Mouse (Mus musculus): Measurements from ENCODE around the gene Dnah8. TPM values are rescaled to one million over a fixed set of nuclear protein-coding genes. Genes with fewer than 3 reads are reported as not detected.

Dnah8 gene
- polyA plus RNA-seq, 1 experiment from 2014 or later: 0.82 TPM

DNA sequence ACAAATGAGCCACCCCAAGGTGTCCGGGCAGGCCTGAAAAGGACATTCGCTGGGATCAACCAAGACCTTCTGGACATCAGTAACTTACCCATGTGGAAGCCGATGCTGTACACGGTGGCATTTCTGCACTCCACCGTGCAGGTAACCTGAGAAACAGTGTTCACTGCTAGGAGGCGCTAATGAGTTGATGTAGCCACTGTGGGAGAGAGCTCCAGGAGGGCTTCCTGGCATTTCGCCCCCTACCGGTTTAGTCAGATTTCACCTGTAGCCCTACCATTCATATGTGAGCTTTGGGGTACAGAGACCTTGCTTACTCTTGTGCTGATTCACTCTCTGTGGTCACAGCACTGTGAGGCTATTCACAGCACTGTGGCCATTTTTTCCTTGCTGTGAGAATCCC lies 195.0 kb downstream of the Dnah8 start:
- no peaks in the 10 kb centered on the region for H3K4me1 ChIP-seq (replicated peaks)
- no peak overlapping the region for H3K4me2 ChIP-seq (replicated peaks)
- no peaks in the 10 kb centered on the region for H3K9me3 ChIP-seq
- 95% methylated on average over 8 of the region's 8 CpGs for WGBS
- H3K4me3 ChIP-seq (replicated peaks): no peak overlapping the region
- H3K27me3 ChIP-seq (replicated peaks): no peaks in the 10 kb centered on the region
- no peaks in the 10 kb centered on the region for H3K36me3 ChIP-seq
- H3K9ac ChIP-seq: no peak overlapping the region
- no peak for ATAC-seq
- H3K27ac ChIP-seq: no peak overlapping the region

DNA sequence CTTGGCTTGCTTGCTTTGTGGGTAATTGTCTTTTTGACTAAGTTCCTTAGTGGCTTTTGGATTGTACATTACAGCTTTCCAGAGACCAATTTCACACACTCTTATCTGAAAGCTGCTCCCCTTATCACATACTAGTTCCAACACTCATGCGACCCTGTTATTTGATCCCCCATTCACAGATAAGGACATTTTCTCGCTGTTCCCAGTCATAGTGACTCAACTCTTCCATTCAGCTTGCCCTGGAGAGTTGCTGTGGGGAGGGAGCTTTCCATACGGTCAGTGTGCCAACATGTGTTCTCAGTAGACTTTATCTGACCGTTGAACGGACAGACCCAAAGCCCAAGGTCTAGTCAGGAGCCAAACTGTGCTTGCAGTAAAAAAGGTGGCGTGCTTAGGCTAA lies 197.0 kb downstream of the Dnah8 start:
- no peaks in the 10 kb centered on the region for H3K9me3 ChIP-seq
- no peaks in the 10 kb centered on the region for H3K36me3 ChIP-seq
- H3K27me3 ChIP-seq (replicated peaks): no peaks in the 10 kb centered on the region
- no peak overlapping the region for H3K27ac ChIP-seq
- no peak for ATAC-seq
- H3K4me2 ChIP-seq (replicated peaks): no peak overlapping the region
- no peak overlapping the region for H3K9ac ChIP-seq
- H3K4me3 ChIP-seq (replicated peaks): no peak overlapping the region
- 52% methylated on average over 6 of the region's 6 CpGs for WGBS
- no peaks in the 10 kb centered on the region for H3K4me1 ChIP-seq (replicated peaks)

DNA sequence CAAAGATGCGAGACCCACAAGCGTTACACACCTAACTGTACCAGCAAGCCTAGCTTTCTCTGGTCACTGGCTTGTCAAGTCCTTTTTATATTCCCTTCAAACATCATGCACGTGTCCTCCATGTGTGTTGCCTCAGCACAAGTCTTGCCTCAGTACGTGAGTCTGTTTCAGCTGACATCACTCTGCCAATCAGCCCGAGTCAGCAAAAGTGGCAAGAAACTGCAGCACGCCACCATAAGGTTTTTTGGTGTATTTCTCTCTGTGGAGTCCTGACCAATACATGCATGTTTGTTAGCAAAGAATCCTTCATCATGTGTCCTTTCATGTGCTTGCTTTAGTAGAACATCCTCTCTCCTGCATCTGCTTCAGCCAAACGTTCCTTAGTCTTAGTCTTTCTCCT lies 200.3 kb downstream of the Dnah8 start:
- ATAC-seq: no peak
- Histone ChIP-seq H3K27ac (no peak overlapping the region), H3K4me2 (replicated peaks) (no peak overlapping the region), H3K27me3 (replicated peaks) (no peaks in the 10 kb centered on the region), H3K4me3 (replicated peaks) (no peak overlapping the region), H3K4me1 (replicated peaks) (no peaks in the 10 kb centered on the region), H3K36me3 (no peaks in the 10 kb centered on the region), H3K9me3 (no peaks in the 10 kb centered on the region), H3K9ac (no peak overlapping the region)
- 84% methylated on average over 7 of the region's 7 CpGs for WGBS

DNA sequence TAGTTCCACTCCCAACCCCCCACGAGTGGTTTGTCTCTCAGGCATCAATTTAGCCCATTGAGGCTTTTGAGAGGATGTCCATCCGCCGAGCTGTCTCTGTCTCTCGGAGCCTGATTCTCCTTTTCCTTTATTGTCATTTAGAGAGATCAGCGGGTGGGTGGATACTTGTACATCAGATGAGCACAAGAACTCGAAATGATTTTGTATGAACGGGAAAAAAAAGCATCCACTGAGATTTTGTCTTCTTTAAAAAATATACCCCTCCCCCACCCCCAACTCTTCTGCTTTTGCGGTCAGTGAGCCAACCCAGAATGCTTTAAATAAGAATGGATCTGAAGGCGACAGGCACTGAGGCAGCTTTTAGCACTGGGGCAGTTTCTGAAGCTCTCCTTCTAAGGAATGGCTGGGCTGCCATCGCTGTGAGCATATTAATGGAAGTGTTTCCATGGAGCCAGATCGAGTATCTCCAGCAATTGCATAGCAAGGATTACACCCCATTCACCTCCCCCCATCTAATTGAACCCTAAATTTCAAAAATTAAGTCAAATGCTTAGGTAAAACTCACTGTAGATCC lies 201.7 kb downstream of the Dnah8 start:
- H3K27ac ChIP-seq: no peak overlapping the region
- H3K36me3 ChIP-seq: no peaks in the 10 kb centered on the region
- WGBS: 67% methylated on average over 11 of the region's 11 CpGs
- no peak for ATAC-seq
- H3K9ac ChIP-seq: no peak overlapping the region
- no peak overlapping the region for H3K4me2 ChIP-seq (replicated peaks)
- H3K9me3 ChIP-seq: no peaks in the 10 kb centered on the region
- no peaks in the 10 kb centered on the region for H3K4me1 ChIP-seq (replicated peaks)
- no peaks in the 10 kb centered on the region for H3K27me3 ChIP-seq (replicated peaks)
- H3K4me3 ChIP-seq (replicated peaks): no peak overlapping the region

DNA sequence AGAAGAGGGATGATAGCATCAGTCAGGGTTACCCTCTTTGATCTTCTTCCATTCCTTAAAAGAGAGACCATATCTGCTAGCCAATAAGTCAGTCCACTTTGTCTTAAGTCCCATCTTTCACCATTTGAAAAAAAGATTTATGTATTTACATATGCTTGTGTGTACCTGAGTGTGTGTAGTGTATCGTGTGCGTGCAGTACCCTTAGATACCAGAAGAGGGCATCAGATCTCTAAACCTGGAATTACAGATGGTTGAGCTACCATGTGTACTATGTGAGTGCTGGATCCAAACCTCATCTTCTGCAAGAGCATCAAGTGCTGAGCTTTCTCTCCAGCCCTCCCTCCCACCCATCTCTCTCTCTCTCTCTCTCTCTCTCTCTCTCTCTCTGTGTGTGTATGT lies 207.0 kb downstream of the Dnah8 start:
- Histone ChIP-seq H3K9ac (no peak overlapping the region), H3K4me3 (replicated peaks) (no peak overlapping the region), H3K9me3 (no peaks in the 10 kb centered on the region), H3K4me1 (replicated peaks) (no peaks in the 10 kb centered on the region), H3K36me3 (no peaks in the 10 kb centered on the region), H3K27me3 (replicated peaks) (no peaks in the 10 kb centered on the region), H3K4me2 (replicated peaks) (no peak overlapping the region), H3K27ac (no peak overlapping the region)
- 99% methylated on average over 2 of the region's 2 CpGs for WGBS
- no peak for ATAC-seq

DNA sequence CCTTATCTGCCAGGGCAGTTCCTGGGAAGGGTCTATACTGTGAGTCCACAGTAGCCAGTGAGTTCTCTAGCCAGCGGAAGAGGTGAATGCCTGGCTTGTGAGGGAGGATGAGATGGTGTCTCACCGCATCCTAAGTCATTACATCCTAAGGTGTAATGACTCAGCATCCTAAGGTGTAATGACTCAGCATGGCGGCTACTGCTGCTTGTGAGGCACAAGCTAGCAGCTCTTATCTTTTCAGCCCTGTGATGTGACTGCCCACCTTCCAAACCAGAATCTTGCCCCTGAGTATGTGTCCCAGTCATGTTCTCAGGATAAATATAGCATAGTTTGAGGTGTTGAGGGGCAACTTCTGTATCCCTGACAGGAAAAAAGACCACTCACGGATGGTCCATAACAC lies 211.3 kb downstream of the Dnah8 start:
- no peak overlapping the region for H3K27ac ChIP-seq
- no peak for ATAC-seq
- no peaks in the 10 kb centered on the region for H3K27me3 ChIP-seq (replicated peaks)
- H3K4me2 ChIP-seq (replicated peaks): no peak overlapping the region
- 80% methylated on average over 4 of the region's 4 CpGs for WGBS
- no peaks in the 10 kb centered on the region for H3K4me1 ChIP-seq (replicated peaks)
- no peak overlapping the region for H3K9ac ChIP-seq
- H3K36me3 ChIP-seq: no peaks in the 10 kb centered on the region
- H3K4me3 ChIP-seq (replicated peaks): no peak overlapping the region
- no peaks in the 10 kb centered on the region for H3K9me3 ChIP-seq

DNA sequence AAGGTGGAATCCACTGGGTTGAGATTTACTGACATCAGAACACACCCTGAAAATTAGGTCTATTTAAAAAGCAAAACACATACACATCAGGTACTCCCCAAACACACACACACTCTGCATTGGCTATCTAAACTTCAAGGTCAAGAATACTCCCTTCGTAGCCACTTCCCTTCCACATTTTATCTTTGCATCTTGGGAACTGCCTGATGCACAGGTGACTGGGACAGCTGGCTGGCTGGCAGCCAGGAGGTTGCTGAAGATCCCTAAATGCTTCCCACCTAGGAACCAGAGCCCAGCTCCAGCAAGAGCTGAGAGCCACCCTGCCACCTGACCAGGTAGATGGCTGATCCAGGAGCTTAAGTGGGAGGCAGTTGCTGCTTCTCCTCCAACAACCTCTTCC lies 212.9 kb downstream of the Dnah8 start:
- no peak for ATAC-seq
- Histone ChIP-seq H3K4me2 (replicated peaks) (no peak overlapping the region), H3K27me3 (replicated peaks) (no peaks in the 10 kb centered on the region), H3K4me1 (replicated peaks) (no peaks in the 10 kb centered on the region), H3K4me3 (replicated peaks) (no peak overlapping the region), H3K36me3 (no peaks in the 10 kb centered on the region), H3K27ac (no peak overlapping the region), H3K9me3 (no peaks in the 10 kb centered on the region), H3K9ac (no peak overlapping the region)
- 73% methylated on average over 1 of the region's 1 CpGs for WGBS

DNA sequence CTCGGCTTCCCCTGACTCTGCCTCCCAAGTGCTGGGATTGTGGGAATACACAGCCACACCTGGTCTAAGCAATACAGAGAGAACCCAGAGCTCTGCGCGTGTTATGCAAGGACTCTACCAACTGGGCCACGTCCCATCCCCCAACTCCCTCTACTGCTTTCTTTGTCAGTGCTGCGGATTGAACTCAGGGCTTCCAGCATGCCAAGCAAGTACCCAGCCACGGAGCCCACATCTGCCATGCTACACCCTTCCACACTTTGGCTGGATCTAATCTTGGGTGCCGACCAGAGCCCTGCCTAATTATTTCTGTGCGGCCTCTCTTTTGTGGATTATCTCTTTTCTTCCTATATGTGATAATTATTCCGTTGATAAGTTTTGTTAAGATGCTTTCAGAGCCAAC lies 215.9 kb downstream of the Dnah8 start:
- no peaks in the 10 kb centered on the region for H3K9me3 ChIP-seq
- 81% methylated on average over 9 of the region's 9 CpGs for WGBS
- H3K4me2 ChIP-seq (replicated peaks): no peak overlapping the region
- no peaks in the 10 kb centered on the region for H3K27me3 ChIP-seq (replicated peaks)
- no peak for ATAC-seq
- H3K9ac ChIP-seq: no peak overlapping the region
- H3K36me3 ChIP-seq: no peaks in the 10 kb centered on the region
- no peak overlapping the region for H3K4me3 ChIP-seq (replicated peaks)
- H3K27ac ChIP-seq: no peak overlapping the region
- no peaks in the 10 kb centered on the region for H3K4me1 ChIP-seq (replicated peaks)

DNA sequence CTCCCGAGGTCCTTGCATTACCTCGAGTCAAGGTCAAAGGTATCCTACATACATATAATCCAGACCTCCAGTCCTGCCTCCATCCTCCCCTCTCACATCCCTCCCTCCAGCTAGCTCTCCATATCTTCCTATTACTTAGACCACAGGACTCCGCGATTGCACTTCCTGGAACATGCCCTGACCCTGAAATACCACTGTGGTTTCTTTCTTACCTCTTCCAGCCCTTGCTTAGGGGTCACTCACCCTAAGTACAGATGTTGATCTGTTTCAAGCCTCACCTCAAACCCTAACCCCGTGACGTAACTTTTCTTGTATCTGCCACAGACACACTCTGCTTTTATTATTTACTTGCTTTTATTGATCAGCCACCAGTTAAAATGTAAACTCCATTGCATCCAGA lies 218.2 kb downstream of the Dnah8 start:
- Histone ChIP-seq H3K36me3 (no peaks in the 10 kb centered on the region), H3K9me3 (no peaks in the 10 kb centered on the region), H3K27me3 (replicated peaks) (no peaks in the 10 kb centered on the region), H3K27ac (no peak overlapping the region), H3K9ac (no peak overlapping the region), H3K4me3 (replicated peaks) (no peak overlapping the region), H3K4me2 (replicated peaks) (no peak overlapping the region), H3K4me1 (replicated peaks) (no peaks in the 10 kb centered on the region)
- 55% methylated on average over 6 of the region's 6 CpGs for WGBS
- ATAC-seq: no peak

DNA sequence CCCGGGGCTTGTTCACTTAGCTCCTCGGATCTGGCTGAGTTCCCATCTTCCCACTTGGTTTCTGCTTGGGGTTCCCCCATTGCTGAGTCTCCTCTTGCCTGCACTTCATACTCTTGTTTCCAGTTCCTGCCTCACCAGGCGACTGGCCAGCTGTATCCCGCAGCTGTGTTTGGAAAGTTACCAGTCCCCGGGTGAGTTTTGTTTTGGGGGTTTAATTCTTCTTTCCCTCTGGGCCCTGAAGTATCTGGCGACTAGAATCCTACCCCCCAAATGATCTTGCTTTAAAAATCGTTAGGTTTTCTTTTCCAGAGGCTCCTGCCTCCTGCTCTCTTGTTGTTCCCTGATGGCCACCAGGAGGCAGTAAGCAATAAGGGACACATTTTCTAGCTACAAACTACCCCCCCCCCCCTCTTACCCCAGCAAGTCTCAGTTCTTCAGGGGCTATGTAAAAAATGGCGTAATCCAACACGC lies 220.2 kb downstream of the Dnah8 start:
- WGBS: 43% methylated on average over 9 of the region's 9 CpGs
- no peak overlapping the region for H3K27ac ChIP-seq
- no peak overlapping the region for H3K9ac ChIP-seq
- no peaks in the 10 kb centered on the region for H3K9me3 ChIP-seq
- no peaks in the 10 kb centered on the region for H3K36me3 ChIP-seq
- H3K4me1 ChIP-seq (replicated peaks): no peaks in the 10 kb centered on the region
- no peak overlapping the region for H3K4me2 ChIP-seq (replicated peaks)
- no peaks in the 10 kb centered on the region for H3K27me3 ChIP-seq (replicated peaks)
- ATAC-seq: no peak
- H3K4me3 ChIP-seq (replicated peaks): no peak overlapping the region

DNA sequence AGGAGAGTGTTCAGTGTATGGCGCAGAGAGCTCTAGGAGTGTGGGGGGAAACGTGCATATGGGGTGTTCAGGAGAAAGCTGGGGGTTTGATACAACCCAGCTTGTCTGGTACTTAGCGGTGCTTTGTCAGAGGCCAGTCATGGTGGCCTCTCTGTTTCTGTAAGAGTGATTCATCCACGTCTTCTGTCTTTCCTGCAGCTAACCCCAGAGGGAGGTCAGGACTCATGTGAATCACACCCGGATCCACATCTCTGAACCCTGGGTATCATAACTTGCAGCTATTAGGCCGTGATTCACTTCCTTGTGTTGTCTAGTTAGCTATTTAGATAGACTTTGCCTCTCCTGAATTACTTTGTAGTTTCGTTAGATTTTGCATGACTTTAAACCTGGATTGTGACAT lies 223.3 kb downstream of the Dnah8 start:
- ATAC-seq: peak; percentile 77
- 75% methylated on average over 7 of the region's 7 CpGs for WGBS

DNA sequence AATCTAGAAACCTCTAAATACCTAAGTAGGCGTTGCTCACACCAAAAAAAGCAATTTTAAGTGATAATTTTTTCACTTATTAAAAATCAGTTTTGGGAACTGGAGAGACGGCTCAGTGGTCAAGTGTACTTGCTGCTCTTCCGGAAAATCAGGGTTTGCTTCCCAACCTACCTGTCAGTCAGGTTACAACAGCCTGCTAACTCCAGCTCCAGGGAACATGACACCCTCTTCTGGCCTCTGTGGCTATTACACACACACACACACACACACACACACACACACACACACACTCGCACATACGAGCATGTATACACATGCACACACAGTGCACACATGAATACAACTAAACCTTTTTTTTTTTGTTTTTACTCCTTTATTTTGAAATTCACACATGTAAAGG lies 223.9 kb downstream of the Dnah8 start:
- no peaks in the 10 kb centered on the region for H3K27me3 ChIP-seq (replicated peaks)
- H3K36me3 ChIP-seq: no peaks in the 10 kb centered on the region
- H3K27ac ChIP-seq: no peak overlapping the region
- H3K4me3 ChIP-seq (replicated peaks): no peak overlapping the region
- no peak overlapping the region for H3K9ac ChIP-seq
- H3K4me2 ChIP-seq (replicated peaks): no peak overlapping the region
- H3K4me1 ChIP-seq (replicated peaks): no peaks in the 10 kb centered on the region
- 93% methylated on average over 5 of the region's 5 CpGs for WGBS
- no peak for ATAC-seq
- H3K9me3 ChIP-seq: no peaks in the 10 kb centered on the region

More for the DNA sequence above, 223.3 kb downstream of the Dnah8 start:
- H3K4me2 ChIP-seq (replicated peaks): no peak overlapping the region
- no peak overlapping the region for H3K9ac ChIP-seq
- no peaks in the 10 kb centered on the region for H3K9me3 ChIP-seq
- no peaks in the 10 kb centered on the region for H3K27me3 ChIP-seq (replicated peaks)
- no peaks in the 10 kb centered on the region for H3K36me3 ChIP-seq
- H3K27ac ChIP-seq: no peak overlapping the region
- H3K4me1 ChIP-seq (replicated peaks): no peaks in the 10 kb centered on the region
- H3K4me3 ChIP-seq (replicated peaks): no peak overlapping the region

DNA sequence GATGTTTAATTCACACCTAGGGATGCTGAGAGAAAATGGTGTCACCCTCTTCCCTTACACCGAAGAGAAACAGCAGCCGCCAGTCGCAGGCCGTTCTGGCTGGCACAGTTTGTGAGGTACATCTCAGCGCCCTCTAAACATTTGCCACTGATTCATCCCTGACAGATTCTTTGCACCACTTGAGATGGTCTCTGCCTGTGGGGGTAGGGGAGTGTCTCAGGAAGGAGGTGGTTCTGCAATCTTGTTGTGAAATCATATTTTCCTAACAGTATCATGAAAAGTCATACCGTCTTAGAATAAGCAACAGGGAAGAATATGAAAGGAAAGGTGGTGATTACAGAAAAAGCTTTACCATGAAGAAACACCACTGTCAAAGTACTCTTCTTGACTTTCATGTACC lies 224.7 kb downstream of the Dnah8 start:
- Histone ChIP-seq H3K4me2 (replicated peaks) (no peak overlapping the region), H3K36me3 (no peaks in the 10 kb centered on the region), H3K4me1 (replicated peaks) (no peaks in the 10 kb centered on the region), H3K4me3 (replicated peaks) (no peak overlapping the region), H3K9ac (no peak overlapping the region), H3K9me3 (no peaks in the 10 kb centered on the region), H3K27ac (no peak overlapping the region), H3K27me3 (replicated peaks) (no peaks in the 10 kb centered on the region)
- 86% methylated on average over 6 of the region's 6 CpGs for WGBS
- no peak for ATAC-seq

Measured in intestine, embryonic 15.5 days (tissue).